Mouse (Mus musculus) telencephalon, adult 2 months (tissue): Measurements from ENCODE around the gene Cyth3.
A peak's percentile ranks its signal among the peaks of the same experiment; 100 is the strongest.

Source experiments
- DNase-seq: peaks from one replicate; pipeline ENCODE4 v3.0.0-alpha.2; 2011; ENCODE audit warnings: low read depth, low spot score

Cyth3 gene

GRCm38 (mm10) chr5:143706030-143706821 lies 84.0 kb downstream of the Cyth3 start:
- no peak for DNase-seq

GRCm38 (mm10) chr5:143706822-143707200 lies 84.6 kb downstream of the Cyth3 start:
- no peak for DNase-seq

- peak; percentile 47 for DNase-seq
These were observed 89.1 kb downstream of the Cyth3 start for GRCm38 (mm10) chr5:143711326-143711725.

GRCm38 (mm10) chr5:143712011-143712800 lies 90.0 kb downstream of the Cyth3 start:
- no peak for DNase-seq

GRCm38 (mm10) chr5:143721962-143722361 lies 99.7 kb downstream of the Cyth3 start:
- no peak for DNase-seq

- no peak for DNase-seq
These were observed 108.7 kb downstream of the Cyth3 start for GRCm38 (mm10) chr5:143730915-143731314.

- DNase-seq, result no peak
These were observed 109.4 kb downstream of the Cyth3 start for GRCm38 (mm10) chr5:143731483-143732112.

GRCm38 (mm10) chr5:143732180-143732891 lies 110.1 kb downstream of the Cyth3 start, which contains the start of gene Usp42:
TSS of gene Usp42 (minus strand) at chr5:143732280.
- peak; percentile 95 for DNase-seq

- DNase-seq, result no peak
These were observed 127.5 kb downstream of the Cyth3 start for GRCm38 (mm10) chr5:143749630-143750208.

- no peak for DNase-seq
These were observed 133.4 kb downstream of the Cyth3 start for GRCm38 (mm10) chr5:143755529-143756141.

- DNase-seq, result peak; percentile 95
These were observed 135.7 kb downstream of the Cyth3 start for GRCm38 (mm10) chr5:143757755-143758443.

GRCm38 (mm10) chr5:143759554-143759953 lies 137.3 kb downstream of the Cyth3 start:
- DNase-seq, result no peak
